Comparison of ENCODE assay signal across 29 mouse cellular contexts in the genomic region with DNA sequence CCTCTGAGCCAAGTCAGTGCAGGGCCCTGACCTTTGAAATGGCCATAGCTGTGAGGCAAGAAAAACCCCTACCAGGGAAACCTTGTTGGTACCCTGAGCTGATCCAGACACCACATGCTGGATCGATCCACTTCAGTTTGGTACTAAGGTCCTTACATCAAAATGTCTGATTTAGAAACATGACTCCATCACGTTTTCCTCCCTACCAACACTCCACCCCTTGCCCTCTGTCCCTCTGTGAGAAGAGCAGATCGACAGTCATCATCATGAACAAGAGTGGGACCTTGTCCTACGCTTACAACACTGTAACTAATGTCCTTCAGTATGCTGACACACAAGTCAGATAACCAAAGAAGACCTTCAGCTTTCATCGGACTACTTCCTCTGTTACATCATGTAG.
A peak's percentile ranks its signal among the peaks of the same experiment; 100 is the strongest.
DNase-seq lines count a peak whose midpoint lies in the region; ATAC-seq and TF ChIP-seq lines count a peak whose summit lies in the region.
"Had no signal": no experiment of that assay in that cellular context is flagged by ENCODE, and none has a peak within 500 bp of the region (broad histone marks: within the 10 kb centered on the region; RNA-seq: fewer than 3 reads in every experiment).

No protein-coding gene starts in this region.

- H3K4me3 ChIP-seq in forebrain, embryonic 13.5 days = no peak overlapping the region
- H3K4me3 ChIP-seq in forebrain, embryonic 11.5 days (ENCODE audit: low read depth, low read length) = no peak overlapping the region
- H3K4me3 ChIP-seq in lung, postnatal 0 days (ENCODE audit: low read depth, low read length) = no peak overlapping the region
- H3K4me3 ChIP-seq: embryonic facial prominence, embryonic 10.5 days; embryonic facial prominence, embryonic 15.5 days; hindbrain, embryonic 13.5 days; kidney, embryonic 15.5 days; layer of hippocampus, adult 2 months; left cerebral cortex, adult 2 months; limb, embryonic 12.5 days; midbrain, embryonic 13.5 days had no signal

- no peak for TF ChIP-seq CTCF in lung, postnatal 0 days (IDR thresholded peaks at IDR 0.05)

- no peaks in the 10 kb centered on the region for H3K27me3 ChIP-seq in forebrain, embryonic 13.5 days
- no peaks in the 10 kb centered on the region for H3K27me3 ChIP-seq in forebrain, embryonic 11.5 days (ENCODE audit: control insufficient read depth, insufficient read depth, low read length)
- no peaks in the 10 kb centered on the region for H3K27me3 ChIP-seq in lung, postnatal 0 days (replicated peaks; ENCODE audit: insufficient read depth, low read length)
- H3K27me3 ChIP-seq: embryonic facial prominence, embryonic 15.5 days; hindbrain, embryonic 13.5 days; kidney, embryonic 15.5 days had no signal

- WGBS in forebrain, embryonic 13.5 days = 49% methylated on average over 5 of the region's 5 CpGs
- 57% methylated on average over 5 of the region's 5 CpGs for WGBS in forebrain, embryonic 11.5 days
- 73% methylated on average over 5 of the region's 5 CpGs for WGBS in lung, postnatal 0 days

- H3K27ac ChIP-seq in forebrain, embryonic 13.5 days = peak overlapping the region; percentile 40
- no peak overlapping the region for H3K27ac ChIP-seq in forebrain, embryonic 11.5 days (ENCODE audit: low read depth, low read length)
- no peak overlapping the region for H3K27ac ChIP-seq in lung, postnatal 0 days (ENCODE audit: low read length)
- H3K27ac ChIP-seq: embryonic facial prominence, embryonic 10.5 days; embryonic facial prominence, embryonic 15.5 days; kidney, embryonic 15.5 days; layer of hippocampus, adult 2 months; left cerebral cortex, adult 2 months; limb, embryonic 12.5 days; macrophage; midbrain, embryonic 13.5 days had no signal

- peaks cover 85% of the 10 kb centered on the region for H3K4me1 ChIP-seq in forebrain, embryonic 13.5 days
- H3K4me1 ChIP-seq in forebrain, embryonic 11.5 days (replicated peaks; ENCODE audit: control insufficient read depth, insufficient read depth, low read length) = peaks cover 22% of the 10 kb centered on the region
- no peaks in the 10 kb centered on the region for H3K4me1 ChIP-seq in lung, postnatal 0 days (ENCODE audit: insufficient read depth, low read depth, low read length)

- no peak overlapping the region for H3K9ac ChIP-seq in forebrain, embryonic 13.5 days
- H3K9ac ChIP-seq in forebrain, embryonic 11.5 days (ENCODE audit: low read length) = no peak overlapping the region
- no peak overlapping the region for H3K9ac ChIP-seq in lung, postnatal 0 days (replicated peaks; ENCODE audit: low read depth)
- H3K9ac ChIP-seq: embryonic facial prominence, embryonic 15.5 days; hindbrain, embryonic 13.5 days; kidney, embryonic 15.5 days; limb, embryonic 12.5 days; midbrain, embryonic 13.5 days had no signal

- no peak for ATAC-seq in forebrain, embryonic 13.5 days
- ATAC-seq in forebrain, embryonic 11.5 days (replicated peaks; ENCODE audit: low FRiP score) = no peak
- peak; percentile 69; the same call in 1 of the 2 replicates for ATAC-seq in lung, postnatal 0 days
- ATAC-seq: CD4-positive, CD25-positive, alpha-beta regulatory T cell, adult 4 months; midbrain, embryonic 13.5 days had no signal

- H3K36me3 ChIP-seq in forebrain, embryonic 13.5 days (ENCODE audit: poor library complexity, severe bottlenecking) = peaks cover 21% of the 10 kb centered on the region
- no peaks in the 10 kb centered on the region for H3K36me3 ChIP-seq in forebrain, embryonic 11.5 days (ENCODE audit: control insufficient read depth, insufficient read depth, low read length)
- H3K36me3 ChIP-seq in lung, postnatal 0 days (ENCODE audit: insufficient read depth, low read length) = no peaks in the 10 kb centered on the region
- H3K36me3 ChIP-seq: limb, embryonic 12.5 days; midbrain, embryonic 13.5 days had no signal

- no peaks in the 10 kb centered on the region for H3K9me3 ChIP-seq in forebrain, embryonic 13.5 days (replicated peaks)
- H3K9me3 ChIP-seq in forebrain, embryonic 11.5 days (ENCODE audit: control insufficient read depth, low read length) = no peaks in the 10 kb centered on the region
- H3K9me3 ChIP-seq in lung, postnatal 0 days (ENCODE audit: low read length) = no peaks in the 10 kb centered on the region
- H3K9me3 ChIP-seq: embryonic facial prominence, embryonic 10.5 days; embryonic facial prominence, embryonic 15.5 days; hindbrain, embryonic 13.5 days; kidney, embryonic 15.5 days; limb, embryonic 12.5 days; midbrain, embryonic 13.5 days had no signal

- 0 out of 2 replicates have a peak, but pooled peaks have one; percentile 15 for TF ChIP-seq EP300 in lung, postnatal 0 days (IDR thresholded peaks at IDR 0.05)

- no peak for DNase-seq in forebrain, embryonic 11.5 days (ENCODE audit: low spot score)
- peak; percentile 11 for DNase-seq in lung, postnatal 0 days (ENCODE audit: low spot score)
- DNase-seq in lung, postnatal 10 days = no peak
- DNase-seq in adrenal gland, postnatal 36 days = peak; percentile 44 to 62
- no peak for DNase-seq in kidney, adult 8-10 months
- DNase-seq in right cerebral cortex, postnatal 4 days = no peak
- DNase-seq: cerebellum, adult 8-10 months; cerebellum, postnatal 25 days; gastrocnemius, postnatal 25 days; heart, adult 11 months; heart, postnatal 4 days; kidney, adult 11 months; kidney, postnatal 25 days; right cerebral cortex, adult 18-20 months; thymus, adult 2 months; thymus, postnatal 4 days had no signal

- H3K4me2 ChIP-seq in forebrain, embryonic 13.5 days = peak overlapping the region; percentile 3; the same call in 1 of the 2 replicates
- no peak overlapping the region for H3K4me2 ChIP-seq in forebrain, embryonic 11.5 days (ENCODE audit: low read depth, low read length, severe bottlenecking)
- H3K4me2 ChIP-seq in lung, postnatal 0 days (replicated peaks; ENCODE audit: low read depth, low read length) = no peak overlapping the region
- H3K4me2 ChIP-seq: embryonic facial prominence, embryonic 15.5 days; heart, embryonic 11.5 days; hindbrain, embryonic 13.5 days; kidney, embryonic 15.5 days; limb, embryonic 12.5 days; liver, embryonic 11.5 days; midbrain, embryonic 13.5 days had no signal

Comparison
In these comparisons a context has a peak if more than half of its experiments do, and no peak if none do; other contexts are left out.
1. DNase-seq: peak in lung, postnatal 0 days (single experiment) and adrenal gland, postnatal 36 days (2 of 2); none in forebrain, embryonic 11.5 days (single experiment), lung, postnatal 10 days (single experiment), kidney, adult 8-10 months (0 of 2) and right cerebral cortex, postnatal 4 days (single experiment).